Mouse (Mus musculus): Measurements from ENCODE around the gene Defb3. TPM values are rescaled to one million over a fixed set of nuclear protein-coding genes. Genes with fewer than 3 reads are reported as not detected.
"Not testable (repeated sequence)": the region's sequence is repeated elsewhere in the genome, so short reads cannot be mapped to it uniquely, and the experiment has no call there.

Defb3 gene
- polyA plus RNA-seq (2012; rRNA removed), result not detected in 2 replicates

- not testable (repeated sequence) for DNase-seq (ENCODE audit: low read depth)
Observed at GRCm38 (mm10) chr8:19293060-19293459, at the start of gene Defb3. Gene Defb3 (plus strand): TSS chr8:19293360.

- TF ChIP-seq CTCF (IDR thresholded peaks at IDR 0.05; ENCODE audit: borderline replicate concordance, extremely low read depth, insufficient read depth, insufficient read length) (no peak), POLR2A (IDR thresholded peaks at IDR 0.05; ENCODE audit: borderline replicate concordance, extremely low read depth, insufficient read depth, insufficient read length, poor library complexity, severe bottlenecking) (no peak)
- no peak for DNase-seq (ENCODE audit: low read depth)
Observed at GRCm38 (mm10) chr8:19247280-19247679, 45.9 kb upstream of the Defb3 start, which contains the start of gene Defb5. Gene Defb5 (plus strand): TSS chr8:19247580.

GRCm38 (mm10) chr8:19258136-19258535, 35.0 kb upstream of the Defb3 start:
- TF ChIP-seq CTCF (IDR thresholded peaks at IDR 0.05; ENCODE audit: borderline replicate concordance, extremely low read depth, insufficient read depth, insufficient read length), result no peak
- no peak for TF ChIP-seq POLR2A (IDR thresholded peaks at IDR 0.05; ENCODE audit: borderline replicate concordance, extremely low read depth, insufficient read depth, insufficient read length, poor library complexity, severe bottlenecking)
- DNase-seq (ENCODE audit: low read depth), result no peak

- no peak for DNase-seq (ENCODE audit: low read depth)
- no peak for TF ChIP-seq POLR2A (IDR thresholded peaks at IDR 0.05; ENCODE audit: borderline replicate concordance, extremely low read depth, insufficient read depth, insufficient read length, poor library complexity, severe bottlenecking)
- no peak for TF ChIP-seq CTCF (IDR thresholded peaks at IDR 0.05; ENCODE audit: borderline replicate concordance, extremely low read depth, insufficient read depth, insufficient read length)
Observed at GRCm38 (mm10) chr8:19259667-19260066, 33.5 kb upstream of the Defb3 start.

- not testable (repeated sequence) for DNase-seq (ENCODE audit: low read depth)
Observed at GRCm38 (mm10) chr8:19298361-19298760, 5.2 kb downstream of the Defb3 start.

- TF ChIP-seq POLR2A (IDR thresholded peaks at IDR 0.05; ENCODE audit: borderline replicate concordance, extremely low read depth, insufficient read depth, insufficient read length, poor library complexity, severe bottlenecking) (no peak), CTCF (IDR thresholded peaks at IDR 0.05; ENCODE audit: borderline replicate concordance, extremely low read depth, insufficient read depth, insufficient read length) (peak; percentile 44; the same call in 1 of the 2 replicates)
- peak; percentile 0 for DNase-seq (ENCODE audit: low read depth)
Observed at GRCm38 (mm10) chr8:19331836-19332235, 38.7 kb downstream of the Defb3 start.

Other genes with a start within 250 kb of the Defb3 start
- not detected in 2 replicates for gene Defb39, start 228.6 kb upstream of the Defb3 start, polyA plus RNA-seq (2012; rRNA removed)
- gene Defb12, start 178.5 kb upstream of the Defb3 start, polyA plus RNA-seq (2012; rRNA removed), result not detected in 2 replicates
- not detected in 2 replicates for gene Defb34, start 169.6 kb upstream of the Defb3 start, polyA plus RNA-seq (2012; rRNA removed)
- not detected in 2 replicates for gene Gm45826, start 152.6 kb upstream of the Defb3 start, polyA plus RNA-seq (2012; rRNA removed)
- not detected in 2 replicates for gene Defb14, start 99.0 kb upstream of the Defb3 start, polyA plus RNA-seq (2012; rRNA removed)
- gene Defb4, start 94.7 kb upstream of the Defb3 start, polyA plus RNA-seq (2012; rRNA removed), result not detected in 2 replicates
- not detected in 2 replicates for gene Defb6, start 67.9 kb upstream of the Defb3 start, polyA plus RNA-seq (2012; rRNA removed)
- gene Defb46, start 53.4 kb upstream of the Defb3 start, polyA plus RNA-seq (2012; rRNA removed), result not detected in 2 replicates
- not detected in 2 replicates for gene Defb5, start 45.8 kb upstream of the Defb3 start, polyA plus RNA-seq (2012; rRNA removed)
- not detected in 2 replicates for gene Defb8, start 154.2 kb downstream of the Defb3 start, polyA plus RNA-seq (2012; rRNA removed)
- gene Defb7, start 201.7 kb downstream of the Defb3 start, polyA plus RNA-seq (2012; rRNA removed), result not detected in 2 replicates